Mouse (Mus musculus) midbrain, embryonic 16.5 days (tissue): ENCODE measurements around the gene Zfp653. TPM values are rescaled to one million over a fixed set of nuclear protein-coding genes. Genes with fewer than 3 reads are reported as not detected.
A peak's percentile ranks its signal among the peaks of the same experiment; 100 is the strongest.

Experiments
- ATAC-seq: fragments of 200-750 bp; cut with Nextera tagmentation; 2 replicates; pipeline ENCODE4 v1.8.0; 2017; ENCODE audit warnings: moderate TSS enrichment
- H3K27ac ChIP-seq: fragments of 300-500 bp; sonication (generic); 2 replicates; pipeline ENCODE4 v1.5.1; 2014; ENCODE audit warnings: mild to moderate bottlenecking, low read length, mixed read lengths
- H3K27me3 ChIP-seq: fragments of 300-500 bp; sonication (generic); 2 replicates; pipeline ENCODE4 v1.6.1; 2014; ENCODE audit warnings: low read depth, low read length, mixed read lengths; ENCODE audit not compliant: control insufficient read depth, insufficient read depth
- H3K36me3 ChIP-seq: fragments of 300-500 bp; sonication (generic); 2 replicates; pipeline ENCODE4 v1.6.1; 2014; ENCODE audit warnings: mild to moderate bottlenecking, low read length, moderate library complexity, mixed read lengths; ENCODE audit not compliant: control insufficient read depth, insufficient read depth
- H3K4me1 ChIP-seq: fragments of 300-500 bp; sonication (generic); 2 replicates; pipeline ENCODE4 v1.6.1; 2014; ENCODE audit warnings: mild to moderate bottlenecking, low read length, mixed read lengths; ENCODE audit not compliant: control insufficient read depth, insufficient read depth
- H3K4me2 ChIP-seq: fragments of 300-500 bp; sonication (generic); 2 replicates; pipeline ENCODE4 v1.6.1; 2014; ENCODE audit warnings: mild to moderate bottlenecking, low read length, mixed read lengths
- H3K4me3 ChIP-seq: fragments of 300-500 bp; sonication (generic); 2 replicates; pipeline ENCODE4 v1.5.1; 2014; ENCODE audit warnings: low read depth, mild to moderate bottlenecking, low read length, moderate library complexity, mixed read lengths
- H3K9ac ChIP-seq: fragments of 300-500 bp; sonication (generic); 2 replicates; pipeline ENCODE4 v1.6.1; 2014; ENCODE audit warnings: low read depth, low read length, mixed read lengths
- H3K9me3 ChIP-seq: fragments of 300-500 bp; sonication (generic); replicated peaks from 2 replicates; pipeline ENCODE4 v1.6.1; 2014; ENCODE audit warnings: mild to moderate bottlenecking, low read length, mixed read lengths; ENCODE audit not compliant: control insufficient read depth, poor library complexity, severe bottlenecking
- WGBS: fragments of 180-500 bp; shearing (Covaris S2); extraction: QIAGEN DNeasy Blood & Tissue Kit; methylation state at CpG from one replicate; pipeline ENCODE4 v1.1.7; 2014; 5-methylcytosine and 5-hydroxymethylcytosine counted together
- polyA plus RNA-seq: library from polyadenylated mRNA; unstranded; fragments of >200 nt; fragmentation: Nextera tagmentation; extraction: Ambion mirVana; gene quantifications from 2 replicates; pipeline ENCODE4 v1.2.1, GENCODE M21; 2015

The Zfp653 gene
- polyA plus RNA-seq, 1 experiment from 2014 or later = 18.8 TPM

DNA sequence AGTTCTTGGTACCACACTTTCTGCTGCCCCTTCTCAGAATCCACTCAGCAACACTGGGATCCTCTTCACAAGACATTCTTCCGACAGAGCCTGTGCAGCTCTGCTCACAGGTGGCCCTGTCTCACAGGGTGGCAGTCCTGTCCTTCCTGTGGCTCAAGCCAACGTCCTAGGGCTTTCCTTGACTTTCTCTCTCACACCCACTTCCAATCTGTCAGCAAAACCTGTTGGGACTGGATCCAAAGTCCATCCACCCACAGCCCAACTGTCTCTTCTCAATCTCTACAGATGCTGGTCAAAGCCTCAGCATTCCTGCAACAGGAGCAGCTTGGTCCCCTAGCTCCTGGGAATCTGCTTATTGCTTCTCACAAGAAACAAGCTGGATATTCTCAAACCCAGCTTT is 9.8 kb downstream of the Zfp653 start:
- H3K4me2 ChIP-seq = no peak overlapping the region
- H3K27me3 ChIP-seq = no peaks in the 10 kb centered on the region
- no peak overlapping the region for H3K27ac ChIP-seq
- 91% methylated on average over 2 of the region's 2 CpGs for WGBS
- H3K4me3 ChIP-seq = no peak overlapping the region
- H3K36me3 ChIP-seq = peaks cover 40% of the 10 kb centered on the region
- H3K9ac ChIP-seq = no peak overlapping the region
- H3K9me3 ChIP-seq = no peaks in the 10 kb centered on the region
- no peak for ATAC-seq
- no peaks in the 10 kb centered on the region for H3K4me1 ChIP-seq

DNA sequence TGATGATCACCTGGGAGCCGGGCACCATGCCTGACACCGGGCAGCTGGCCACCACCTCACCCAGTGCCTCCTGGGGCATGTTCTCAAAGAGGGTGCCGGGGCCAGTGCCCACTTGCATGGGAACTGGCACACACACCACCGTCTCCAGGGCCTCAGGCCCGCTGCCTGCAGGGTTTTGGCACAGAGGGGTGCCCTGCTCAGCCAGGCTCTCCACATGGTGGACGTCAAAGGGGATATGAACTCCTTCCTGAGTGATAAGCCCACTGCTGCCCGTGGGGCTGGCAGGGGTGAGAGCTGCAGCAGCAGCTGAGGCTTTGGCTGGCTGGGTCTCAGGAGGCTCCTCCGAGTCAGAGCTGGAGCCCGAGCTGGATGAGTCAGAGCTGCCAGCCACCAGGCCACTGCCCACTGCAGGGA is 13.2 kb downstream of the Zfp653 start:
- H3K4me1 ChIP-seq = 0 out of 2 replicates have a peak, but pooled peaks cover 2% of the 10 kb centered on the region
- no peak for ATAC-seq
- 86% methylated on average over 9 of the region's 9 CpGs for WGBS
- peaks cover 14% of the 10 kb centered on the region for H3K36me3 ChIP-seq
- H3K4me3 ChIP-seq = no peak overlapping the region
- H3K27me3 ChIP-seq = no peaks in the 10 kb centered on the region
- no peak overlapping the region for H3K4me2 ChIP-seq
- H3K27ac ChIP-seq = no peak overlapping the region
- H3K9me3 ChIP-seq = no peaks in the 10 kb centered on the region
- H3K9ac ChIP-seq = no peak overlapping the region; the same call in 1 of the 2 replicates

DNA sequence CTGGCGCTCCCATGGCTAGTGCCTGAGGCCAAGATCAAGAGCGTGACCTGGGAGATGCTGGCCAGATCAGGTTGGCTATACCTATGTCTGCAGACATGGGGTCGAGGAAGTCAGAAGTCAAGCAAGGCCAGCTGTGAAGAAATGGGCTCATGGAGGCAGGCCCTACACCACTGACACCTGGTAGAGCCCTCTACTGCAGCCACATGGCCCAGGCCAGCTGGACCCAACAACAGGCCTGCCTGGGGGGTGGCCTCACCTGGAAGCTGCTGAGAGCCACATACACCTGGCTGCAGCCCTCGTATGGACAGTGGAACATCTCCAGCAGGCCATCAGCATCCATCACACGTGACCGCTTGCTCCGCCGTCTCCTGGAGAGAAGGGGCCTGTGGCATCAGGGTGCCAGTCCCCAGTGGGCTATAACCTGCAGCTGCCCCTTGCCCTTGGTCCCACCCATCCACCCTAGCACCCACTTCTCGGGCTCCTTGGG is 14.1 kb downstream of the Zfp653 start:
- WGBS = 92% methylated on average over 9 of the region's 9 CpGs

DNA sequence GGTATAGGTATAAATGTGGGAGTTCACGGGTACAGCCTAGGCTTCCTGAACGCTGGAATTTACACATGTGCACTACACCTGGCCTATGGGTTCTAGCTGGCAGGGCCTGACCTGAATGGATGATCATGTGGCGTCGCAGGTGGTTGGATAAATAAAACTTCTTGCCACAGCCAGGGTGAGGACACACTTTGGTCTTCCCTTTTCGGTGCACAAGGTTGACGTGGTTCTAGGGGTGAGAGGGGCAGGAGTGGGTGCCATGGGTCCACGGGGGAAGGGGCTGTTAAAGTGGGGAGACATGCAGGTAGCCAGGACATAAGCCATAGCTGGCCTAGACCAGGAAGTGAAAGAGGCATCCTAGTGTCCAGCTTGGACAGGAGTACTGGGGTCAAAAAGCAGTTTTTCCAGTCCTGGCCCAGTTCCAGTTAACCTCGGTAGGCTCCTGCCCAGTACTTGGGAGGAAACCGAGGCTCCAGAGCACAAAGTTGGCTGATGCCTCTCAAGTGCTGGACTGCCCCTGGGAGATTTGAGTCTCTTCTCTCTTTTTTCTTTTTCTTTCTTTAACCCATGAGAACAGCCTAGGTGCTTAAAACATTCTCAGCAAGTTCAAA is 14.8 kb downstream of the Zfp653 start:
- Histone ChIP-seq H3K4me2 (no peak overlapping the region), H3K36me3 (peaks cover 14% of the 10 kb centered on the region), H3K9me3 (no peaks in the 10 kb centered on the region), H3K27ac (no peak overlapping the region), H3K9ac (no peak overlapping the region), H3K4me1 (0 out of 2 replicates have a peak, but pooled peaks cover 2% of the 10 kb centered on the region), H3K4me3 (no peak overlapping the region), H3K27me3 (no peaks in the 10 kb centered on the region)
- WGBS = 75% methylated on average over 9 of the region's 9 CpGs
- no peak for ATAC-seq

More for the DNA sequence above, 14.1 kb downstream of the Zfp653 start:
- Histone ChIP-seq H3K27me3 (no peaks in the 10 kb centered on the region), H3K27ac (no peak overlapping the region), H3K4me3 (no peak overlapping the region), H3K4me1 (0 out of 2 replicates have a peak, but pooled peaks cover 2% of the 10 kb centered on the region), H3K36me3 (peaks cover 14% of the 10 kb centered on the region), H3K9me3 (no peaks in the 10 kb centered on the region), H3K9ac (no peak overlapping the region), H3K4me2 (no peak overlapping the region)
- ATAC-seq = no peak

DNA sequence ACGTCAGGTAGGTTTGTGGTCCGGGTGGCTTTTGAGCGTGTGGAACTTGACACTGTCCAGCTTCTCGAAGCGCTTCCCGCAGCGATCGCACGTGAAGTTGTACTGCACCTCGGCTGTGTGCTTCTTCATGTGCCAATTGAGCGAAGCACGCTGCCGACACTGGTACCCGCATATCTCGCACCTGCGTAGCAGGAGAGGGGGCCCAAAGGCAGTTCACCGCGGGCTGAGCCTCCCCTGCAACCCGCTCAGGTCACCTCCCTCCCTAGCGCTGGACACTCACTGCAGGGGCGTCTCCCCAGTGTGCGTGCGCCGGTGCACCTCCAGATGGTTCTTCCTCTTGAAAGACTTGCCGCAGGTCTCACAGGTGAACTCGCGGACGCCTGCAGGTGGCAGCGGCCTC is 15.5 kb downstream of the Zfp653 start:
- no peaks in the 10 kb centered on the region for H3K9me3 ChIP-seq
- no peaks in the 10 kb centered on the region for H3K27me3 ChIP-seq
- no peak overlapping the region for H3K4me3 ChIP-seq
- H3K4me1 ChIP-seq = 0 out of 2 replicates have a peak, but pooled peaks cover 2% of the 10 kb centered on the region
- no peak overlapping the region for H3K9ac ChIP-seq
- no peak overlapping the region for H3K27ac ChIP-seq
- no peak for ATAC-seq
- peaks cover 14% of the 10 kb centered on the region for H3K36me3 ChIP-seq
- no peak overlapping the region for H3K4me2 ChIP-seq
- 43% methylated on average over 29 of the region's 29 CpGs for WGBS

DNA sequence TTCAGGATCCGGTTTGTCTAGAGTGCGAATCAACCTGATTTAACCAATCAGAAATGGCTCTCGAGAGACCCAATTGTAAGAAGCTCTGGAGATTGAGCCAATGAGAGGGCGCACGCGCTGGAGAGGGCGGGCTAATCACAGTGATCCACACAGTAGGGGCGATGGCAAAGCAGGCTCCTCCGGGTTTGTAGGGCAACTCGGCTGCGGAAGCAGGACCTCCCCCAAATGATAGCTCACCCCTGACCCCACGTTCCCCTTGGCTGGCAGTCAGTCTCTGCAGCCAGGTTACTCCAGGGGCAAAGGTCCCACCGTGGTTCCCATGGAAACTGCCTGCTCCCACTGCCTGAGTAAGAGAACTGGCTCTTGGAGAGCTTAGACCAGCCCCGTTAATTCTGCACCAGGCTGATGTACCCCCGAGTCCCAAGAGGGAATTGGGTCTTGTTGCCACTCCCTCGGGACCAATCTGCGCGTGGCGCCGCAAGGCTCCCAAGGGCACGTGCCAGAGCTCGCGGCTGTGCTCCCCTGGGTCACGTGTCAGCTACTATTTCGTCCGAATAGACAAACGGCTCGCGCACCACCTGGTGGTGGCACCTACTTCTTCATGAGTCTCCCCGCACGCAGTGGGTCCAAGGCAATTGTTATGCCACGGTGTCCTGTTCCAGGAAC is 16.6 kb downstream of the Zfp653 start:
- WGBS = 3% methylated on average over 32 of the region's 32 CpGs
- Histone ChIP-seq H3K9ac (no peak overlapping the region; the same call in 1 of the 2 replicates), H3K27ac (peak overlapping the region; percentile 43; the same call in 1 of the 2 replicates)

DNA sequence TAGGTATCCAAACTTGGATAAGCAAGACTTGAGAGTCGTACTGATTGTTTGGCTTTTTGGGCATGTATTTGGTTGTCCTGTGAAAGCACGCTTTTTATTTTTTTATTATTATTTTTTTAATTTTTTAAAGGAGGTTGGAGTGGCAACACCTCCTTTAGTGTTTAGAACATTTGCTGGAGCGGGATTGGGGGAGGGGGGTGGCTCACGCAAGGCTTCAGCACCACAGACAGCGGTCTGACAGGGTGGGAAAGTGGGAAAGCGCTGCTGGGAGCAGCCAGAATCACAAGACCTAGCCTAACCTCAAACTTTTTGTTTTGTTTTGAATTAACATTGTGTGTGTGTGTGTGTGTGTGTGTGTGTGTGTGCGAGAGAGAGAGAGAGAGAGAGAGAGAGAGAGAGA is 17.5 kb downstream of the Zfp653 start:
- no peak overlapping the region for H3K27ac ChIP-seq
- H3K36me3 ChIP-seq = peaks cover 11% of the 10 kb centered on the region
- ATAC-seq = no peak
- no peak overlapping the region for H3K4me3 ChIP-seq
- H3K4me1 ChIP-seq = peaks cover 11% of the 10 kb centered on the region
- H3K27me3 ChIP-seq = no peaks in the 10 kb centered on the region
- H3K9me3 ChIP-seq = no peaks in the 10 kb centered on the region
- 37% methylated on average over 6 of the region's 7 CpGs for WGBS
- no peak overlapping the region for H3K4me2 ChIP-seq
- no peak overlapping the region for H3K9ac ChIP-seq

More for the DNA sequence above, 16.6 kb downstream of the Zfp653 start:
- Histone ChIP-seq H3K36me3 (peaks cover 13% of the 10 kb centered on the region), H3K4me3 (peak overlapping the region; percentile 27), H3K4me2 (peak overlapping the region; percentile 52), H3K4me1 (peaks cover 2% of the 10 kb centered on the region; the same call in 1 of the 2 replicates), H3K9me3 (no peaks in the 10 kb centered on the region), H3K27me3 (no peaks in the 10 kb centered on the region)
- ATAC-seq = peak; percentile 44

DNA sequence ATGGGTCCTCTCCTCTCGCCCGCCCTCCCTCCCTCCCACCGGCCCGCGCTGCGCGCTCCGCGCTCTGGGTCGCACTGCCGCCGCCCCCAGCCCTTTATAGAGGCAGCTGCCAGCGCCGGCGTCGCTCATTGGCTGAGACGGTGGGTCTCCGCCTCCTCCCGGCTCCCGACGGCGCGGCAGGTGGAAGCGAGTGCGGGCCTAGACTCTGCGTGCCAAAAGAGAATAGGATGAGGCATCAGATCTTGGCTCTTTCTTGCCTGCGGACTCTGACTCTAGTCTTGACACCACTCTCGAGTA is 19.3 kb downstream of the Zfp653 start, which contains the start of gene Elavl3:
Elavl3 (minus strand) TSS at position 66 of the 297 bp plus-strand sequence.
- Histone ChIP-seq H3K36me3 (no peaks in the 10 kb centered on the region; the same call in 1 of the 2 replicates), H3K9me3 (no peaks in the 10 kb centered on the region), H3K4me2 (peak within 1 kb of the TSS; percentile 91), H3K9ac (peak within 1 kb of the TSS; percentile 99), H3K27ac (peak within 1 kb of the TSS; percentile 95), H3K4me3 (peak within 1 kb of the TSS; percentile 98), H3K27me3 (no peaks in the 10 kb centered on the region), H3K4me1 (peaks cover 28% of the 10 kb centered on the region)
- ATAC-seq = peak; percentile 72
- under 1% methylated on average over 19 of the region's 28 CpGs for WGBS
